Mouse (Mus musculus): Measurements from ENCODE around the gene Mid1. TPM values are rescaled to one million over a fixed set of nuclear protein-coding genes. Genes with fewer than 3 reads are reported as not detected.

Gene Mid1
- total and polyA plus RNA-seq, 2 experiments from 2014 or later = 3.3 to 7.8 TPM

- no peak for TF ChIP-seq CTCF (IDR thresholded peaks at IDR 0.05)
- H3K27ac ChIP-seq (ENCODE audit: low read depth, low read length) = no peak overlapping the region
- 62% methylated on average over 6 of the region's 6 CpGs for WGBS
- H3K27me3 ChIP-seq (ENCODE audit: insufficient read depth, low read length) = no peaks in the 10 kb centered on the region; the same call in 1 of the 2 replicates
- no peak for ATAC-seq (ENCODE audit: low FRiP score)
- DNase-seq (ENCODE audit: low spot score) = no peak
- no peak overlapping the region for H3K4me2 ChIP-seq (ENCODE audit: low read depth, low read length, poor library complexity, severe bottlenecking)
- H3K4me1 ChIP-seq (ENCODE audit: insufficient read depth, low read length) = no peaks in the 10 kb centered on the region
- H3K9ac ChIP-seq (replicated peaks; ENCODE audit: low read length, poor library complexity, severe bottlenecking) = no peak overlapping the region
- no peaks in the 10 kb centered on the region for H3K36me3 ChIP-seq (ENCODE audit: insufficient read depth, low read length)
- no peak overlapping the region for H3K4me3 ChIP-seq (ENCODE audit: low read depth, low read length)
- no peaks in the 10 kb centered on the region for H3K9me3 ChIP-seq (ENCODE audit: low read length)
Measured at GRCm38 (mm10) chrX:169692225-169692909, 7.4 kb downstream of the Mid1 start.

- DNase-seq (ENCODE audit: low spot score) (peak; percentile 2), ATAC-seq (ENCODE audit: low FRiP score) (no peak)
- no peak overlapping the region for H3K27ac ChIP-seq (ENCODE audit: low read depth, low read length)
- no peak overlapping the region for H3K9ac ChIP-seq (replicated peaks; ENCODE audit: low read length, poor library complexity, severe bottlenecking)
- H3K4me1 ChIP-seq (ENCODE audit: insufficient read depth, low read length) = no peaks in the 10 kb centered on the region
- WGBS = 78% methylated on average over 2 of the region's 2 CpGs
- TF ChIP-seq CTCF (IDR thresholded peaks at IDR 0.05) = no peak
- H3K4me2 ChIP-seq (ENCODE audit: low read depth, low read length, poor library complexity, severe bottlenecking) = no peak overlapping the region
- no peak overlapping the region for H3K4me3 ChIP-seq (ENCODE audit: low read depth, low read length)
- H3K9me3 ChIP-seq (ENCODE audit: low read length) = no peaks in the 10 kb centered on the region
- H3K36me3 ChIP-seq (ENCODE audit: insufficient read depth, low read length) = no peaks in the 10 kb centered on the region
- H3K27me3 ChIP-seq (ENCODE audit: insufficient read depth, low read length) = peaks cover 10% of the 10 kb centered on the region; the same call in 1 of the 2 replicates
Measured at GRCm38 (mm10) chrX:169704016-169704602, 19.1 kb downstream of the Mid1 start.

- DNase-seq (ENCODE audit: low spot score) (no peak), ATAC-seq (ENCODE audit: low FRiP score) (no peak)
- Histone ChIP-seq H3K27ac (ENCODE audit: low read depth, low read length) (no peak overlapping the region), H3K36me3 (ENCODE audit: insufficient read depth, low read length) (no peaks in the 10 kb centered on the region), H3K9ac (replicated peaks; ENCODE audit: low read length, poor library complexity, severe bottlenecking) (no peak overlapping the region), H3K4me3 (ENCODE audit: low read depth, low read length) (no peak overlapping the region), H3K27me3 (ENCODE audit: insufficient read depth, low read length) (no peaks in the 10 kb centered on the region), H3K4me2 (ENCODE audit: low read depth, low read length, poor library complexity, severe bottlenecking) (no peak overlapping the region), H3K9me3 (ENCODE audit: low read length) (no peaks in the 10 kb centered on the region), H3K4me1 (ENCODE audit: insufficient read depth, low read length) (no peaks in the 10 kb centered on the region)
- TF ChIP-seq CTCF (IDR thresholded peaks at IDR 0.05) = no peak
- WGBS = 89% methylated on average over 1 of the region's 1 CpGs
Measured at GRCm38 (mm10) chrX:169723511-169723910, 38.5 kb downstream of the Mid1 start.

GRCm38 (mm10) chrX:169735387-169735969 is 50.5 kb downstream of the Mid1 start:
- no peak for TF ChIP-seq CTCF (IDR thresholded peaks at IDR 0.05)
- Histone ChIP-seq H3K9me3 (ENCODE audit: low read length) (no peaks in the 10 kb centered on the region), H3K27me3 (ENCODE audit: insufficient read depth, low read length) (no peaks in the 10 kb centered on the region; the same call in 1 of the 2 replicates), H3K9ac (replicated peaks; ENCODE audit: low read length, poor library complexity, severe bottlenecking) (no peak overlapping the region), H3K4me3 (ENCODE audit: low read depth, low read length) (no peak overlapping the region), H3K27ac (ENCODE audit: low read depth, low read length) (no peak overlapping the region), H3K4me1 (ENCODE audit: insufficient read depth, low read length) (no peaks in the 10 kb centered on the region), H3K36me3 (ENCODE audit: insufficient read depth, low read length) (no peaks in the 10 kb centered on the region), H3K4me2 (ENCODE audit: low read depth, low read length, poor library complexity, severe bottlenecking) (no peak overlapping the region)
- ATAC-seq (ENCODE audit: low FRiP score) (no peak), DNase-seq (ENCODE audit: low spot score) (peak; percentile 3)
- WGBS = 37% methylated on average over 3 of the region's 3 CpGs

GRCm38 (mm10) chrX:169758001-169758400 is 73.0 kb downstream of the Mid1 start:
- H3K36me3 ChIP-seq (ENCODE audit: insufficient read depth, low read length) = no peaks in the 10 kb centered on the region
- ATAC-seq (ENCODE audit: low FRiP score) (no peak), DNase-seq (ENCODE audit: low spot score) (no peak)
- no peak overlapping the region for H3K4me3 ChIP-seq (ENCODE audit: low read depth, low read length)
- H3K27ac ChIP-seq (ENCODE audit: low read depth, low read length) = no peak overlapping the region
- no peak for TF ChIP-seq CTCF (IDR thresholded peaks at IDR 0.05)
- WGBS = 84% methylated on average over 3 of the region's 3 CpGs
- H3K4me1 ChIP-seq (ENCODE audit: insufficient read depth, low read length) = no peaks in the 10 kb centered on the region
- H3K4me2 ChIP-seq (ENCODE audit: low read depth, low read length, poor library complexity, severe bottlenecking) = no peak overlapping the region
- H3K27me3 ChIP-seq (ENCODE audit: insufficient read depth, low read length) = no peaks in the 10 kb centered on the region
- no peak overlapping the region for H3K9ac ChIP-seq (replicated peaks; ENCODE audit: low read length, poor library complexity, severe bottlenecking)
- H3K9me3 ChIP-seq (ENCODE audit: low read length) = no peaks in the 10 kb centered on the region

GRCm38 (mm10) chrX:169779535-169779934 is 94.5 kb downstream of the Mid1 start, which contains the start of gene 4933400A11Rik:
Gene 4933400A11Rik, minus strand, starts transcription at chrX:169779635.
- Histone ChIP-seq H3K9me3 (ENCODE audit: low read length) (no peaks in the 10 kb centered on the region), H3K4me2 (ENCODE audit: low read depth, low read length, poor library complexity, severe bottlenecking) (no peak within 1 kb of the TSS), H3K9ac (replicated peaks; ENCODE audit: low read length, poor library complexity, severe bottlenecking) (no peak within 1 kb of the TSS), H3K27ac (ENCODE audit: low read depth, low read length) (no peak within 1 kb of the TSS), H3K36me3 (ENCODE audit: insufficient read depth, low read length) (no peaks in the 10 kb centered on the region), H3K4me1 (ENCODE audit: insufficient read depth, low read length) (no peaks in the 10 kb centered on the region), H3K4me3 (ENCODE audit: low read depth, low read length) (no peak within 1 kb of the TSS), H3K27me3 (ENCODE audit: insufficient read depth, low read length) (no peaks in the 10 kb centered on the region)
- ATAC-seq (ENCODE audit: low FRiP score) (no peak), DNase-seq (ENCODE audit: low spot score) (no peak)
- no peak for TF ChIP-seq CTCF (IDR thresholded peaks at IDR 0.05)
- 87% methylated on average over 3 of the region's 3 CpGs for WGBS
